Mouse (Mus musculus): ENCODE measurements around the gene Use1. TPM values are rescaled to one million over a fixed set of nuclear protein-coding genes. Genes with fewer than 3 reads are reported as not detected.

Gene Use1
- polyA plus RNA-seq, 1 experiment from 2014 or later: 88.4 TPM

DNA sequence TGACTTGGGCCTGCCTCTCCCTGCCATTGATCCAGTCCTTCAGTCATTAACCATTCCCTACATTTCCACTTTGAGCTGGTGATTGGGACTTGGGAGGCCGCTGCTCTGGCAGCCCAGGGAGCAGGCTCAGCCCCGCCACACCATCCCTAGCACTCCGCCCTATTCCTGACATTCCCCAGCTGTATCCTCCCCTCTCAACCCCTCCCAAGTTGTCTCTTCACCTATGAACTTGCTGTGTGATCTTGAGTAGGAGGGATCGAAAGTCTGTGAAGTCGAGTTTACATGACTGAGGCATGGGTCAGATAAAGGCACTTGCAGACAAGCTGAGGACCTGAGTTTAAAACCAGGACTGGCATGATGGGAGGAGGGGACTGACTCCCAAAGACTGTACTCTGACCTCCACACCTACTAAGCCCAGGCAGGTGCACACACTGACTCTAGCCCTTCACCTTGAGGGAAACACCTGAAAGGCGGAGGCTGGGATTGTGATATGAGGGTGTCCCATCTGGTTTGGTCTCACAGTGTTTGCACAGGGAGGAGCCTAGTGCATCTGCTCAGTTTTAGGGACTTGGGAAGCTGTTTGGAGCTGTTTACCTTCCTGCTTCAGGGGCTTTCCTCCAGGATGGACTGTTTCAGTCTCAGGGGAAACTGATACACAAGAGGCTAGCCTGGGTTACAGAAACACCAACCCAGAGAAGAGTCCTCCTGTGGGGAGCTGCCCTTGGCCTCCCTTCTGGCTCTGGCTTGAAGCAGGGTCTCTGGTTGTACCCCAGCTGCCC lies 36.6 kb downstream of the Use1 start:
- no peak overlapping the region for H3K4me3 ChIP-seq (ENCODE audit: inconsistent target)
- H3K79me2 ChIP-seq (ENCODE audit: inconsistent target): peaks cover 3% of the 10 kb centered on the region; the same call in 1 of the 2 replicates
- H3K27ac ChIP-seq: no peak overlapping the region
- WGBS (ENCODE audit: missing documents): 92% methylated on average over 6 of the region's 6 CpGs
- peaks cover 10% of the 10 kb centered on the region; the same call in 1 of the 2 replicates for H3K36me3 ChIP-seq (ENCODE audit: inconsistent target)

DNA sequence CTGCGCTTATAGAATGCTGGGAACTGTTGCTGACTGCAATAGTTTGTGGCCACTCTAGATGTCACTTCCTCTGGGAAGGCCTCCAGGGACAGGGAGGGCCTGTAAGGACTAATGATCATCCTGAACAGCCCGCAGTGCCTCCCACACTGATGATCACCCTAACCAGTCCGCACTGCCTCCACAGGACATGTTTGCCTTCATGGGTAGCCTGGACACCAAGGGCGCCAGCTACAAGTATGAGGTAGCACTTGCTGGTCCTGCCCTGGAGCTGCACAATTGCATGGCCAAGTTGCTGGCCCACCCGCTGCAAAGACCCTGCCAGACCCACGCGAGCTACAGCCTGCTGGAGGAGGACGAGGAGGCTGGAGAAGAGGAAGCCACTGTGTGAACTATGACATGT lies 37.4 kb downstream of the Use1 start:
- WGBS (ENCODE audit: missing documents): 84% methylated on average over 8 of the region's 8 CpGs
- peaks cover 3% of the 10 kb centered on the region; the same call in 1 of the 2 replicates for H3K79me2 ChIP-seq (ENCODE audit: inconsistent target)
- no peak overlapping the region for H3K4me3 ChIP-seq (ENCODE audit: inconsistent target)
- peaks cover 4% of the 10 kb centered on the region; the same call in 1 of the 2 replicates for H3K36me3 ChIP-seq (ENCODE audit: inconsistent target)
- no peak overlapping the region for H3K27ac ChIP-seq

DNA sequence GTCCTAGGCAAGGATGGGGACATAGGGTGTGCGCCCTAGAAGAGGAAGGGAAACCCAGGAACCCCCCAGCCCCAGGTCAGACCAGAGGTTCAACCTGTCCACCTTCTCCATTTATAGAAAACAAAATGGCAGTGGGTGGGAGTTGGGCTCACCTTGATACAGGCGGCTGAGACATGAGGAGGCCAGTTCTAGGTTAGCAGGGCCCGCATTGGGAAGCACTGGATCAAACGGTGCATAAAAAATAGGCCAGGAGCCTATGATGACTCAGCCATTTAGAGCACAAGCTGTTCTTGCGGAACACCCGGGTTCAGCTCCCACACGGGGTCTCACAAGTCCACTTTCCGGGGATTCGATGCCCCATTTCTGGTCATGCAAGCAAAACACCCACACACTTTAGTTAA lies 38.3 kb downstream of the Use1 start:
- no peak overlapping the region for H3K27ac ChIP-seq
- peak overlapping the region; percentile 65; the same call in 1 of the 2 replicates for H3K4me3 ChIP-seq (ENCODE audit: inconsistent target)

DNA sequence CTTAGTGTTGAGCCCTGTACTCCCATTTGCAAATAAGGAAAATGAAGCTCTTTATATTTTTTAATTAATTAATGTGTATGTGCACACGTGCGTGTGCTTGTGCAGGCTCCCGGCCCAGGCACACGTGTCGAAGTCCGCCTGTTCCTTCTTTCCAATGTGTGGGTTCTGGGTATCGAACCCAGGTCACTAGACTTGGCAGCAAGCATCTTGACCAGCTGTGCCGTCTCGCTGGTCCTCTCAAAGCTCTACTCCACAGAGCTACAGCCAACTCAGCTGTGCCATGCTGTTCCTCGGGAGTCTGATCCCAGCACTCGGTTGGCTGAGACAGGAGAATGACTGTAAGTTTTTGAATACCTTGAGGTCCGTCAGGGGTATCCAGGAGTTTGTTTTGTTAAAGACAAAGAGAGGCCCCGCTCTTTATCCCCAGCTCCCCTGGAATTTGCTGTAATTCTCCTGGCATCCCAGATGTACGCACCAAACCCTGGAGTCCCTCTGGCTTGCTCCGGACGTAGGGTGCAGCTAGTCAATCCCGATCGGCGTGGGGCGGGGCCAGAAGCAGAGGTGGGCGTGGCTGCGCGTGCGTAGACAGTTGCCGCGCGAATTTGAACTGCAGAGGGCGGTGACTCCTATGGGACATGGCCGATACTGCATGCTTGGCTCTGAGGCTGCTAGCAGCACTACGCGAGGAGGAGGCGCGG lies 38.9 kb downstream of the Use1 start, which contains the start of gene Ankle1:
Gene Ankle1, plus strand, starts transcription at position 610 of the 698 bp plus-strand sequence.
- 13% methylated on average over 33 of the region's 33 CpGs for WGBS (ENCODE audit: missing documents)

More for the DNA sequence above, 38.3 kb downstream of the Use1 start:
- H3K79me2 ChIP-seq (ENCODE audit: inconsistent target): peaks cover 3% of the 10 kb centered on the region; the same call in 1 of the 2 replicates
- H3K36me3 ChIP-seq (ENCODE audit: inconsistent target): no peaks in the 10 kb centered on the region
- 63% methylated on average over 9 of the region's 9 CpGs for WGBS (ENCODE audit: missing documents)

DNA sequence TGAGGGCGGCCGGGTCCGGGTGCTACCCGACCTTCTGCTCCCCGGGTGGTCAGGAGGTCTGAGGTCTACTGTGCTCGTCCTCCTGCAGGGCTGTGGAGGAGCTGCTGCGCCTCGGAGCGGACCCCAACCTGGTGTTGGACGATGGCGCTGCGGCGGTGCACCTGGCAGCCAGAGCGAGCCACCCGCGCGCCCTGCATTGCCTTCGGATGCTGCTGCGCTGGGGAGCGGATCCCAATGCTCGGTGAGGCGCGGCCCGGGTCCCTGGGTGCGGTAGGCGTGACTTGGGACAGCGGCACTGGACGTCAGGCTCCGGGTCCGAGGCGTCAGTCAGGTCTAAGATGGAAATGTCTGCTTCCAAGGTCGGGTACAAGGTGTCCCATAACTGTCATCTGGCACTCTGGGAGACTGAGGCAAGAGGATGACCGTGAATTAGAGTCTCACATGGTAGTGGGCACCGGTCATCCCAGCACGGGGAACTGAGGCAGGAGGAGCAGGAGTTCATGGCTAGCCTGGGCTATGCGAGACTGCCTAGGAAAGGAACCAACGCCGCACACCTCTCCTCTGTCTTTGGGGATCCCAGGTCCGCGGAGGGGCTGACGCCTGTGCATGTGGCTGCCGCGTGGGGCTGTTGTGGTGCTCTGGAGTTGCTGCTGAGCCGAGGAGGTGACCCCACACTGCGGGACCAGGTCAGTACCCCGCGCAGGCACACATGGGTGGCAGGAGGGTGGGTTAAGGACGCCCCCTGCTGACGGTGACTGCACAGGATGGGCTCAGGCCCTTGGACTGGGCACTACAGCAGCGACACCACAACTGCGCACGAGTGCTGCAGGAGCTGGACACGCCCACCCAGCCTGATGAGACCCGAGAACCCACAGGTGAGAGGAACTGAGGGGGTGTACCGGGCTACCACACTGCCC lies 39.7 kb downstream of the Use1 start:
- H3K27ac ChIP-seq: no peak overlapping the region
- peaks cover 3% of the 10 kb centered on the region; the same call in 1 of the 2 replicates for H3K79me2 ChIP-seq (ENCODE audit: inconsistent target)
- no peaks in the 10 kb centered on the region for H3K36me3 ChIP-seq (ENCODE audit: inconsistent target)
- peak overlapping the region; percentile 65 for H3K4me3 ChIP-seq (ENCODE audit: inconsistent target)
- WGBS (ENCODE audit: missing documents): under 1% methylated on average over 53 of the region's 55 CpGs

More for the DNA sequence above, 38.9 kb downstream of the Use1 start, which contains the start of gene Ankle1:
- H3K79me2 ChIP-seq (ENCODE audit: inconsistent target): peaks cover 3% of the 10 kb centered on the region; the same call in 1 of the 2 replicates
- H3K27ac ChIP-seq: peak within 1 kb of the TSS; percentile 29; the same call in 1 of the 2 replicates
- no peaks in the 10 kb centered on the region for H3K36me3 ChIP-seq (ENCODE audit: inconsistent target)
- peak within 1 kb of the TSS; percentile 65 for H3K4me3 ChIP-seq (ENCODE audit: inconsistent target)

DNA sequence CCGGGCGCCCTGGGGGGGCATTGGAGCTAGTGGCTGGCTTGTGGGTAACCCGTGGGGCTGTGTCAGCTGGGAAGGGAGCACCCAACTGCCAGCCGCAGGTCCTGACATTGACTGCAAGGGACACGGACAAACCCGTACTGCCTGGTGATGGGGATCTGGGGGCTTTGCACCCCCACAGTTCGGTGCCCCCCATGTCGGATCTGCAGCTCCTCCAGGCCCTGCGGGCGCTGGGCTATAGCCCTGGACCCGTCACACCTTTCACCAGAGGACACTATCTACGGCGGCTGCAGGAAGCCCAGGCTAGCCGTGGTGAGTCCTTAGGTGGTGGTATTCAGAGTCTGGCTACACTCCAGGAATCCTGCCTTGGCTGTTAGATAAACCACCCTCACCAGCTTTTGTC lies 40.8 kb downstream of the Use1 start:
- no peaks in the 10 kb centered on the region for H3K36me3 ChIP-seq (ENCODE audit: inconsistent target)
- no peak overlapping the region for H3K27ac ChIP-seq
- H3K4me3 ChIP-seq (ENCODE audit: inconsistent target): no peak overlapping the region
- peaks cover 3% of the 10 kb centered on the region; the same call in 1 of the 2 replicates for H3K79me2 ChIP-seq (ENCODE audit: inconsistent target)
- 88% methylated on average over 13 of the region's 14 CpGs for WGBS (ENCODE audit: missing documents)

DNA sequence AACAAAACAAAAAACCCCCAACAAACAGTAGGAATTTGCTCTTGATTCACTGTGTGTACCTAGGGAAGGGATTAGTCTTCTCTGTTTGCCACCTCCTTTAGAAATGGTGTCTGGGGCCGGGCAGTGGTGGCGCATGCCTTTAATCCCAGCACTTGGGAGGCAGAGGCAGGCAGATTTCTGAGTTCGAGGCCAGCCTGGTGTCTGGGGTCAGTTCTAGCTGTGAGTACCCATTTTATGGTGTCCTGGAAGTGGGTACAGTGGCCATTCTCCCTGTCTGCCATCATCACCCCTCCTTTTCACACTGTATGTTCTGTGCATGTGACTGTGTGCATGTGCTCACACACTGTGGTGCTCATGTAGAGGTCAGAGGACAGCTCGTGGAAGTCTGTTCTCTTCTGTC lies 41.6 kb downstream of the Use1 start:
- Histone ChIP-seq H3K36me3 (ENCODE audit: inconsistent target) (no peaks in the 10 kb centered on the region), H3K4me3 (ENCODE audit: inconsistent target) (no peak overlapping the region), H3K79me2 (ENCODE audit: inconsistent target) (peaks cover 3% of the 10 kb centered on the region; the same call in 1 of the 2 replicates), H3K27ac (no peak overlapping the region)
- 91% methylated on average over 4 of the region's 4 CpGs for WGBS (ENCODE audit: missing documents)

DNA sequence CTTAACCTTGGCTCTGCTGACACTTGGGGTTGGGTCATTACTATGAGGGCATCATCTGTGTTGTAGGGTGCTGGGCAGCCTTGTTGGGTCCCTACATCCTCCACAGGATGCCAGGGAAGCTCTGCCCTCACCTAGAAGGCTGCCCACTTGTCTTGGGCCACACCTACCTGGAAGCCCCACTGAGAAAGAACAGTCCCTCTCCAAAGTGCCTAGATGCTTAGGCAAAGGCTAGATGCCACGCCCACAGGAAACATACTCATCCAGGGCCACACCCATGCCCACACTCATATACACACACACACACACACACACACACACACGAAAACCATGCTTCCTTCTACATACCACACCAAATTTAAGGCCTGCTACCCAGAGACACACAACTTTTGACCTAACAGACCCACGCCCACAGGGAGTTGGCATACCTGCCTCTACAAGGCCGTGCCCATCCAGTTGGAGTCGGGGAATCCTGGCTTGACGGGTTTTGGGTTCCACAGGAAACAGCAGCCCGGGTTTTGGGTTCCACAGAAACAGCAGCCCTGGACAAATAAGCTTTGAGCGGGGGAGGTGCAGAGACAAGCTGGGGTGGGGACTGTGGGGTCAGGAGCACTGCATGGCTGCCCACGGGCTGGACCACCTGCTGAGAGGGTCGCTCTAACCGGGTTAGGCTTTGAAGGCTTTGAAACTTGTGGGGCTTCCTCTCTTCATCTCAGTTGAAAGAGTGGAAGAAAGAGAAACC lies 45.1 kb downstream of the Use1 start:
- Histone ChIP-seq H3K4me3 (ENCODE audit: inconsistent target) (no peak overlapping the region), H3K36me3 (ENCODE audit: inconsistent target) (no peaks in the 10 kb centered on the region), H3K79me2 (ENCODE audit: inconsistent target) (no peaks in the 10 kb centered on the region; the same call in 1 of the 2 replicates), H3K27ac (no peak overlapping the region)
- 54% methylated on average over 9 of the region's 11 CpGs for WGBS (ENCODE audit: missing documents)

Other genes with a start within 250 kb of the Use1 start
- 89.8 to 105 TPM (median 97.3 TPM) in 3 replicates for gene Myo9b, start 94.1 kb upstream of the Use1 start, polyA plus RNA-seq (2018)
- 38.3 to 72.4 TPM (median 41.3 TPM) in 3 replicates for gene Haus8, start 93.9 kb upstream of the Use1 start, polyA plus RNA-seq (2018)
- 10.2 to 15.8 TPM (median 13.3 TPM) in 3 replicates for gene Ocel1, start 4.5 kb downstream of the Use1 start, polyA plus RNA-seq (2018)
- 3.7 to 12.5 TPM (median 11.6 TPM) in 3 replicates for gene Nr2f6, start 15.1 kb downstream of the Use1 start, polyA plus RNA-seq (2018)
- not detected in 3 replicates for gene Ushbp1, start 29.0 kb downstream of the Use1 start, polyA plus RNA-seq (2018)
- gene Babam1, start 30.0 kb downstream of the Use1 start, polyA plus RNA-seq (2018): 69.5 to 91.2 TPM (median 74.0 TPM) in 3 replicates
- gene Ankle1, start 39.2 kb downstream of the Use1 start, polyA plus RNA-seq (2018): 0.33 to 1.1 TPM in 2 of 3 replicates, not detected in the other
- gene Abhd8, start 96.8 kb downstream of the Use1 start, polyA plus RNA-seq (2018): 3.6 to 9.9 TPM (median 9.8 TPM) in 3 replicates
- gene Mrpl34, start 98.1 kb downstream of the Use1 start, polyA plus RNA-seq (2018): 46.4 to 67.5 TPM (median 63.1 TPM) in 3 replicates
- gene Dda1, start 102.4 kb downstream of the Use1 start, polyA plus RNA-seq (2018): 36.3 to 50.7 TPM (median 38.5 TPM) in 3 replicates
- 3.4 to 7.2 TPM (median 6.4 TPM) in 3 replicates for gene Ano8, start 119.1 kb downstream of the Use1 start, polyA plus RNA-seq (2018)
- gene Gtpbp3, start 121.3 kb downstream of the Use1 start, polyA plus RNA-seq (2018): 4.0 to 12.7 TPM (median 11.4 TPM) in 3 replicates
- gene Plvap, start 144.9 kb downstream of the Use1 start, polyA plus RNA-seq (2018): 0.28 to 0.96 TPM in 2 of 3 replicates, not detected in the other
- 0.12 to 0.17 TPM in 2 of 3 replicates, not detected in the other for gene Ccdc194, start 158.9 kb downstream of the Use1 start, polyA plus RNA-seq (2018)
- 155 to 1,074 TPM (median 938 TPM) in 3 replicates for gene Bst2, start 170.6 kb downstream of the Use1 start, polyA plus RNA-seq (2018)
- gene Mvb12a, start 176.1 kb downstream of the Use1 start, polyA plus RNA-seq (2018): 30.1 to 92.7 TPM (median 76.2 TPM) in 3 replicates
- 3.2 to 9.9 TPM (median 8.7 TPM) in 3 replicates for gene Tmem221, start 192.0 kb downstream of the Use1 start, polyA plus RNA-seq (2018)
- not detected in 3 replicates for gene Nxnl1, start 199.8 kb downstream of the Use1 start, polyA plus RNA-seq (2018)
- gene Slc27a1, start 202.0 kb downstream of the Use1 start, polyA plus RNA-seq (2018): 59.7 to 109 TPM (median 64.8 TPM) in 3 replicates
- gene Pgls, start 225.3 kb downstream of the Use1 start, polyA plus RNA-seq (2018): 36.7 to 133 TPM (median 114 TPM) in 3 replicates
- 0.53 to 1.2 TPM (median 0.94 TPM) in 3 replicates for gene Fam129c, start 230.8 kb downstream of the Use1 start, polyA plus RNA-seq (2018)
- gene Colgalt1, start 244.2 kb downstream of the Use1 start, polyA plus RNA-seq (2018): 108 to 170 TPM (median 143 TPM) in 3 replicates